Mouse (Mus musculus): ENCODE data around the gene Matn1. TPM values are rescaled to one million over a fixed set of nuclear protein-coding genes. Genes with fewer than 3 reads are reported as not detected.

The Matn1 gene
- total RNA-seq, 2 experiments from 2014 or later: not detected

DNA sequence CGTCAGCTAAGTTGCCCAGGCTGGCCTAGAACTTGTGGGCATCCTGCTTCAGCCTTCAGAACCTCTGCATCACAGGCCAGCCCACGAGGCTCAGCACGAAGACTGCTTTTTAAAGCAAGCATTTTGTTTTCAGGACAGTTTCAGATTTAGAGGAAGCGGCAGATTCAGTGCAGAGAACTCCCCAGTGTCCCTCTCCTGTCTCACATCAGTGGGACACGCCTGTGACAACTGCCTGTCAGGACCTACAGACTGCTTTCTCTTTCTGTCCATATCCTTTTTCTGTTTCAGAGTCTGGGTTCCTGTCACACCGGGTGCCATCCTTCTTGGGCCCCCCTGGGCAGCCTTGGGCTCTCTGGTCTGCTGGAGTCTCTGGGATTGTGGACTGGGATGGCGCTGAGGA, 27.5 kb upstream of the Matn1 start:
- no peak for ATAC-seq (replicated peaks; ENCODE audit: poor library complexity, severe bottlenecking)

GRCm38 (mm10) chr4:130917564-130917963, 26.6 kb upstream of the Matn1 start:
- ATAC-seq (replicated peaks; ENCODE audit: poor library complexity, severe bottlenecking): no peak

DNA sequence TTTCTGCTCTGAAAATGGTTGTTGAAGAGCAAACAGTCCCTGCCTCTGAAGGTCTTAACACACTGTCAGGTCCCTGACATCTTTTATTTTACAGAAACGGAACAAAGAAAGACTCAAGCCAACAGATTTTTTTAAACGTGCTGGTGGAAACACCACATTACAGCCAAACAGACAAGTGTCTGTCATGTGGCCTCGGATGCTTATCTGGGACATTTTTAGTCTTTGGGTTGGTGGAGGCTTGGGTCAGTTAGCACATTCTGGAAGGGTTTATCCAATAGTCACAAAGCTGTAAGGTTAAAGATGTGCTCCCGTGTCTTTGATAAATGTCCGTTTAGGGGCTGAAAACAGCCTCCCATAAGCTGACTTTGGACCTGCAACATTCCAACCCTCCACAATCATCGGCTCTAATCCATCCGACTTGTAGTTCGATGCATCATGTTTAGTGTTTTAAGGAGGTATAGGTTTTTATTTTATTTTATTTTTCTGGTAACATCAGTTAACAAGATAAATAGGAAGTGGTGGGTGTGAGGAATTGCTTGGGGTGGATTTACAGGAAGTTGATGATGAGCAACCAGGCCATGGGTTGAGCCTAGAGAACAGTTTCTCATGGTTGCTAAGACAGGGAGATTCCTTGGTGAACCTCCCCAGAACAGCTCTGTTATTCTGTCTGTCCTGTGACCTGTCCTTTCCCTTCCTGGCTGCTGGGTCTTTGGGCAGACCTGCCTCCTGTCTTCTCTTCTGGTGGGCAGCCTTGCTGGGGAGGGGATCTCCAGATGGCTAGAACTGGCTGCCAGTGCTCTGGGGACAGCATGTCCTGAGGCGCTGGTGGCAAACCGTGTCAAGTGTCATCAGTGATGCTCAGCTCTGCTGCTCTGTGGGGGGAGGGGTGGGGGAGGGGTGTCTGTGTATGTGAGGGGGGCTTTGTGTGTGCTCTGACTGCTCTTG, 25.1 kb upstream of the Matn1 start:
- peak; percentile 22; the same call in 1 of the 2 replicates for ATAC-seq (replicated peaks; ENCODE audit: poor library complexity, severe bottlenecking)

GRCm38 (mm10) chr4:130919750-130920356, 24.3 kb upstream of the Matn1 start:
- ATAC-seq (replicated peaks; ENCODE audit: poor library complexity, severe bottlenecking): peak; percentile 13

DNA sequence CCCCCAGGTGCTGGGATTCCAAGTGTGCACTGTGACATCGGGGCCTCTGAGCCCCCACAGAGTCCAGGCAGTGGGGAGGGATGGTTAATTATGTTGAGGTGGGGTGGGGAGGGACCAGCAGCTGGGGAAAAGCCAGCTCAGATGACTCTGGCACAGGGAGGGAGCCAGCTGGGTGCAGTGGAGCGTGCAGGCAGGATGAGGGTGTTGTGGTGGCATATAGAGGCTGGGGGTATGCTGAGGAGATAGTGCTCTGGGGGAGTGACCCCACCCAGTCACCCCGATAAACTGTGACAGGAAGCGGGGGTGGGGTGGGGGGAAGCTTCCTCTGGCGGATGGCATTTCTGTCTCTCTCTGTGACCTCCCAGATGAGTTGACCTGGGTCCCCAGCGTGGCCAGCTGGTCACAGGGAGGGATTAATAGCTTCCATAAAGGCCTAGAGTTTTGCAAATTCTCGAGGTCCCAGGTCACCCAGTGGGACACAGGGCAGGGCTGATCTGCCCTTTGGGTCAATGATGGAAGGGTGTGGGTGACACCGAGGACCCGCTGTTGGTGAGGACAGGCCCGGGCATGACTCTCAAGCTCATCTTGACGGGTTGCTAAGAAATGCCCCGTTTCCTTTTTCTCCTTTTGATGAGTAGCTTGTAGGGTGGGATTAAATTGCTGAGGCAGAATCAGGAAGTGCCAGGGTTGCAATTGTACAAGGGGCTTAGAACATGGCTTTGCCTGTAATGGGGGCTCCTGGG, 23.1 kb upstream of the Matn1 start:
- ATAC-seq (replicated peaks; ENCODE audit: poor library complexity, severe bottlenecking): peak; percentile 25

- peak; percentile 34 for ATAC-seq (replicated peaks; ENCODE audit: poor library complexity, severe bottlenecking)
Observed at GRCm38 (mm10) chr4:130921986-130922385, 22.2 kb upstream of the Matn1 start.

GRCm38 (mm10) chr4:130926274-130926673, 17.9 kb upstream of the Matn1 start:
- ATAC-seq (replicated peaks; ENCODE audit: poor library complexity, severe bottlenecking): no peak

- ATAC-seq (replicated peaks; ENCODE audit: poor library complexity, severe bottlenecking): no peak
Observed at GRCm38 (mm10) chr4:130927821-130928220, 16.4 kb upstream of the Matn1 start.

GRCm38 (mm10) chr4:130942644-130943043, 1.5 kb upstream of the Matn1 start:
- ATAC-seq (replicated peaks; ENCODE audit: poor library complexity, severe bottlenecking): no peak

DNA sequence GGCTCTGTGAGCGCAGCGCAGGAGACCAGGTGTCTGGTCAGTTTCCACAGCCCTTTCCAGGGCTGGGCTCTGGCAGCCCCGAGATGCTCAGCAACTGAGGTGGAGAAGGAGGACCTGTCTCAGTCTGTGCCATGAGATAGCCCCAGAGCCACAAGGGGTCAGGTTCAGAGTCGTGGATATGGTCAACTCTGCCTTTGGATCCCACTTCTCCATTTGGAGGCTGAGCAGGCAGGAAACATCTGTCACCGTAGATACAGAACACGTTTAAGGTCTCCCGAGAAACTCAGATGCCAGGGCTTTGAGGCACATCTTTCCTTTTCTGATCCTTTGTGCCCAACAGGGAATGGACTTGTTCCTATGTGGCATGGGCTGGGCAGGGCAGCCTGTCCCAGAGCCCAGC, 594 bp downstream of the Matn1 start:
- ATAC-seq (replicated peaks; ENCODE audit: poor library complexity, severe bottlenecking): peak; percentile 71

- peak; percentile 42 for ATAC-seq (replicated peaks; ENCODE audit: poor library complexity, severe bottlenecking)
Observed at GRCm38 (mm10) chr4:130947094-130947647, 3.0 kb downstream of the Matn1 start.

- no peak for ATAC-seq (replicated peaks; ENCODE audit: poor library complexity, severe bottlenecking)
Observed at GRCm38 (mm10) chr4:130949821-130950384, 5.7 kb downstream of the Matn1 start.

DNA sequence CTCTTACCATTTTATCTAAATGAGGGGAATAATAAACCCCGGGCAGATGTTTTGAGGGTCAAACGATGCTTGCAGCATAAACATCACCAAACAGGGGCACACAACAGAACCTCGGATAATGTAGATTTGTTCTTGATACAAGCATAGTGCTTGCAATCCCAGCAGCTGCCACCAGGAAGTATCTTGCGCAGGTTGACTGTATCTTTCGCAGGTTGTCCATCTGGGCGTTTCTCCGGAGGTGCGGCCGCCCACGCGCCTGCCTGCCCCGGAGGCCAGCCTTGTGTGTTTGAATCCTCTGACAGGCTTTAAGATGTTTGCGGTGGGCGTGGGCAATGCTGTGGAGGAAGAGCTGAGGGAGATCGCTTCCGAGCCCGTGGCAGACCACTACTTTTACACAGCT, 8.3 kb downstream of the Matn1 start:
- ATAC-seq (replicated peaks; ENCODE audit: poor library complexity, severe bottlenecking): peak; percentile 70

DNA sequence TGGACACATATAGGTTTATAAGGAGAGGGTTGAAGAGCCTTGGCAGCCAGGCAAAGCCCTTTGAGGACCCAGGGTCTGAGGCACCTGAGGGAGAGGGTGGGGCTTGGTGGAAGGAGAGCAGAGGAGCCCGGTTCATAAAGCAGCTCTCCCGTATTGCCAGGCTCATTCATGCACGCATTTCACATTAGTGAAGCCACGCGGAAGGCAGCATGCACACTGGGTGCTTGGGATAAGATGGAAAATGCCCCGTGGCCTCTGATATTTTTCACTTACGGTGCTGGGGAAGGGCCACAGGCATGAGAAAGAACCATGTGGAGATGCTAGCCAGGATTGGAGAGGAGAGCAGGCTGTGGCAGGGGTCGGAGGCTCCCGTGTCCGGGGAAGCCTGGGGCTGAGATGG, 13.0 kb downstream of the Matn1 start:
- no peak for ATAC-seq (replicated peaks; ENCODE audit: poor library complexity, severe bottlenecking)

- no peak for ATAC-seq (replicated peaks; ENCODE audit: poor library complexity, severe bottlenecking)
Observed at GRCm38 (mm10) chr4:130958812-130959211, 14.6 kb downstream of the Matn1 start.

GRCm38 (mm10) chr4:130959678-130960077, 15.5 kb downstream of the Matn1 start:
- no peak for ATAC-seq (replicated peaks; ENCODE audit: poor library complexity, severe bottlenecking)

DNA sequence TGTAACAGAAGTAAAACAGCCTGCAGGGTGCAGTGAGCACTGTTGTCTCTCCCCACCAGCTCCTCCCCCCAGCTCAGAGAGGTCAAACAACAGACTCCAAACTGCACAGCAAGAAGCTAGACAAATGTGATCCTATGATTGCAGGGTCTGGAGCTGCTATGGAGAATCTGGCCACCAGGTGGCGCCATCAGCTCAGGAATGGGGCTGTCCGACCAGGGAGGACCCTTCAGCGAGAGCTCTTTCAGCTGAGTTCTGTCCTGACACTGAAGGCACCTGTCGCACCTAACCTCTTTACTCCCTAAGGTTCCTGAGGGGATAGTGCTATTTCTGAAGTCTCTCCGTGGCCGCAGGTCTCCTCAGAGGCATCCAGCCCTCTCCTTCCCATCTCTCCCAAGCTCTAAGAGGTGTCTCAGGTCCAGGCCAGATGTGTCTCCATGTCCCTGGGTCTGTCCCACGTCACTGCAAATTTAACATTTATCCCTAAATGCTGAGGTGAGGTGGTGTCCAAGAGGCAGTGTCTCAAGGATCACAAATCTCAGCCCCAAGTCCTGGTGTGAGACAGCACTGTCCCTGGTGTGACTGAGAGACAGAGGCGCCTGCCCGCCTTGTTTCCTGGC, 16.0 kb downstream of the Matn1 start:
- ATAC-seq (replicated peaks; ENCODE audit: poor library complexity, severe bottlenecking): peak; percentile 78

GRCm38 (mm10) chr4:130971278-130971677, 27.1 kb downstream of the Matn1 start:
- ATAC-seq (replicated peaks; ENCODE audit: poor library complexity, severe bottlenecking): no peak

DNA sequence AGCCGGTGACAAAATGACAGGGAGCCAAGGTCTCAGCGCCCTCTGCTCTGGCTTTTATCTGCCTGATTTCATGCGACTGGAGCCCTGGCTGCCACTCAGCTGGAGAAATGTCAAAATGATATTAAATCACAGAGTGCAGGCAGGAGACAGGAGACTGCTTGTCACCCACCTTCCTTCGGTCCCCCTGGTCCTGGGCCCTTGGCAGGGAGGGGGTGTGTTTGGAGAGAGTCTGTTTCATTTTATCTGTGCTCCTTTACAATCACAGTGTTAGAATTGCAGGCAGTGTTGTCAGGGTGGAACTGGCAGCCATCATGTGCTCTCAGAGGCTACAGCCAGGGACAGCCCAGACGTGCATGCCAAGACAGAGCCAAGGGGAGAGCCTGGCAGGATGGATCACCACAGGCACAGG, 28.2 kb downstream of the Matn1 start:
- ATAC-seq (replicated peaks; ENCODE audit: poor library complexity, severe bottlenecking): no peak
